Mouse (Mus musculus) C2C12 (cell line): ENCODE measurements around the gene Nid1.

Source experiments
- CEBPB ChIP-seq: IDR thresholded peaks from one replicate; pipeline ENCODE4 v1.6.1; 2011; ENCODE audit warnings: low read depth, mild to moderate bottlenecking, control low read depth, moderate library complexity
- CTCF ChIP-seq: IDR thresholded peaks from one replicate; pipeline ENCODE4 v1.5.1; 2011; ENCODE audit not compliant: control insufficient read depth, insufficient read depth, insufficient read length
- FOSL1 ChIP-seq: IDR thresholded peaks from one replicate; pipeline ENCODE4 v1.8.0; 2011; ENCODE audit warnings: mild to moderate bottlenecking, low read length; ENCODE audit not compliant: poor library complexity, insufficient read depth, severe bottlenecking
- MAX ChIP-seq: IDR thresholded peaks from one replicate; pipeline ENCODE4 v1.6.1; 2011; ENCODE audit warnings: mild to moderate bottlenecking, control low read depth
- MYOD1 ChIP-seq: IDR thresholded peaks from one replicate; pipeline ENCODE4 v1.6.1; 2011; ENCODE audit warnings: low read depth; ENCODE audit not compliant: control insufficient read depth, insufficient read length
- MYOG ChIP-seq: IDR thresholded peaks from one replicate; pipeline ENCODE4 v1.6.1; 2011; ENCODE audit not compliant: control insufficient read depth, insufficient read length; ENCODE audit errors: extremely low read depth

DNA sequence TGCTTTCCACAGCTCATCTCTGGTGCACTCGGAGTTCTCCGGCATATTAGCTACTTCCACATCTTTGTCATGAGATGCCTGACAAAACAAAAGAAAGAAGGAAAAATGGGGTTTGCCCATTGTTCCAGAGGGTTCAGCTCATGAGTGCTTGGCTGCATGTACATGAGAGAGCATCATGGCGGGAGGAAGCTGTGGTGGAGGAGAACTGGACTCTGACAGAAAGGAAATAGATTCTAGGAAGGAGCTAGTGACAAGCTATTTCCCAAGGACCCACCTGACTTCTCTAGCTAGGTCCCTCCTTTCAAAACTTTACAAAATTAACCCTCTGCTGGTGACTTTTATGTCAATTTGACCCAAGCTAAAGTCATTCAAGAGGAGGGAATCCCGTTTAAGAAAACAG lies 110.5 kb downstream of the Nid1 start:
- no peak for TF ChIP-seq CTCF
- TF ChIP-seq MYOG = no peak
- no peak for TF ChIP-seq FOSL1
- TF ChIP-seq MYOD1 = no peak
- TF ChIP-seq MAX = no peak
- TF ChIP-seq CEBPB = no peak
